Comparison of ENCODE assay signal across 20 mouse cellular contexts in the genomic region with DNA sequence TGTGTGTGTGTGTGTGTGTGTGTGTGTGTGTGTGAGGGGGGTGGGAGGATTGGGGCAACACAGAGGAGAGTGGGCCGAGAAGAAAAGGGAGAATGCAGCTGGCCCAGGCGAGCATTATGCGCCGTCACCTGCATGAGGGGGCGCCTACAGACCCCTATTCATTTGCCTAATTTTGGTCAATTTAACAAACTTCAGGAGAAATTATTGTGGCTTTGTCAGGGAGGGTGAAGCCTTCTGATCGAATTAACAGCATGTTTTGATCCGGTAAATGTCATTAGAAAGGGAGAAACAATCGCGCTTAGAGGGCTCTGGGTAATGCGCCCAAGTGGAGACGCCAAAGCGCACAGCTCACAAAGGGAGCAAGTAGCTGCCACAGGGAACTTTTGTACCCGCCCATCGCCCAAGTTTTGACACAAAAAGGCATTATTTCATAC. TPM values are rescaled to one million over a fixed set of nuclear protein-coding genes. Genes with fewer than 3 reads are reported as not detected.
DNase-seq lines count a peak whose midpoint lies in the region; ATAC-seq lines count a peak whose summit lies in the region.
"Had no signal": no experiment of that assay in that cellular context is flagged by ENCODE, and none has a peak within 500 bp of the region (broad histone marks: within the 10 kb centered on the region; RNA-seq: fewer than 3 reads in every experiment).

No protein-coding gene starts in this region.

- no peak for ATAC-seq in midbrain, embryonic 16.5 days
- ATAC-seq in forebrain, embryonic 13.5 days, result peak; percentile 78; the same call in 1 of the 2 replicates
- ATAC-seq in midbrain, embryonic 14.5 days (ENCODE audit: low FRiP score, low TSS enrichment), result peak; percentile 22; the same call in 1 of the 2 replicates
- no peak for ATAC-seq in heart, embryonic 11.5 days (replicated peaks; ENCODE audit: insufficient number of reproducible peaks, low FRiP score, low TSS enrichment)
- ATAC-seq: liver, postnatal 0 days had no signal

- WGBS in midbrain, embryonic 10.5 days, result 0% methylated on average over 13 of the region's 14 CpGs
- under 1% methylated on average over 14 of the region's 14 CpGs for WGBS in midbrain, embryonic 16.5 days
- WGBS in forebrain, embryonic 13.5 days, result under 1% methylated on average over 14 of the region's 14 CpGs
- under 1% methylated on average over 14 of the region's 14 CpGs for WGBS in midbrain, embryonic 14.5 days
- WGBS in heart, embryonic 11.5 days (ENCODE audit: insufficient replicate concordance), result 1% methylated on average over 14 of the region's 14 CpGs

- H3K4me3 ChIP-seq in midbrain, embryonic 10.5 days, result peak overlapping the region; percentile 47
- H3K4me3 ChIP-seq in midbrain, embryonic 16.5 days (ENCODE audit: low read depth, low read length), result no peak overlapping the region
- H3K4me3 ChIP-seq in forebrain, embryonic 13.5 days, result no peak overlapping the region; the same call in 1 of the 2 replicates
- no peak overlapping the region for H3K4me3 ChIP-seq in midbrain, embryonic 14.5 days (replicated peaks; ENCODE audit: low read depth, low read length)
- no peak overlapping the region for H3K4me3 ChIP-seq in heart, embryonic 11.5 days (ENCODE audit: low read depth, low read length)
- H3K4me3 ChIP-seq: limb, embryonic 15.5 days; stomach, embryonic 15.5 days had no signal

- no peak overlapping the region for H3K27ac ChIP-seq in midbrain, embryonic 10.5 days (replicated peaks)
- H3K27ac ChIP-seq in midbrain, embryonic 16.5 days (ENCODE audit: low read length), result no peak overlapping the region
- H3K27ac ChIP-seq in forebrain, embryonic 13.5 days, result no peak overlapping the region
- H3K27ac ChIP-seq in midbrain, embryonic 14.5 days (replicated peaks; ENCODE audit: low read depth, low read length), result no peak overlapping the region
- no peak overlapping the region for H3K27ac ChIP-seq in heart, embryonic 11.5 days (ENCODE audit: low read depth, low read length)
- H3K27ac ChIP-seq: heart, embryonic 15.5 days; limb, embryonic 15.5 days; stomach, embryonic 15.5 days had no signal

- no peaks in the 10 kb centered on the region for H3K9me3 ChIP-seq in midbrain, embryonic 10.5 days (replicated peaks)
- no peaks in the 10 kb centered on the region for H3K9me3 ChIP-seq in midbrain, embryonic 16.5 days (replicated peaks; ENCODE audit: control insufficient read depth, low read length, poor library complexity, severe bottlenecking)
- H3K9me3 ChIP-seq in forebrain, embryonic 13.5 days (replicated peaks), result no peaks in the 10 kb centered on the region
- H3K9me3 ChIP-seq in midbrain, embryonic 14.5 days (ENCODE audit: control insufficient read depth, low read length), result no peaks in the 10 kb centered on the region
- H3K9me3 ChIP-seq in heart, embryonic 11.5 days (replicated peaks; ENCODE audit: control insufficient read depth, low read length), result no peaks in the 10 kb centered on the region
- H3K9me3 ChIP-seq: heart, embryonic 15.5 days; limb, embryonic 15.5 days; stomach, embryonic 15.5 days had no signal

- no peak overlapping the region for H3K4me2 ChIP-seq in midbrain, embryonic 16.5 days (ENCODE audit: low read length)
- H3K4me2 ChIP-seq in forebrain, embryonic 13.5 days, result peak overlapping the region; percentile 62
- H3K4me2 ChIP-seq in midbrain, embryonic 14.5 days (ENCODE audit: low read length), result no peak overlapping the region
- H3K4me2 ChIP-seq in heart, embryonic 11.5 days, result no peak overlapping the region
- H3K4me2 ChIP-seq: stomach, embryonic 15.5 days had no signal

- H3K9ac ChIP-seq in midbrain, embryonic 16.5 days (ENCODE audit: low read depth, low read length), result no peak overlapping the region
- no peak overlapping the region for H3K9ac ChIP-seq in forebrain, embryonic 13.5 days
- no peak overlapping the region for H3K9ac ChIP-seq in midbrain, embryonic 14.5 days (replicated peaks; ENCODE audit: low read length)
- no peak overlapping the region for H3K9ac ChIP-seq in heart, embryonic 11.5 days (ENCODE audit: low read depth, low read length)
- H3K9ac ChIP-seq: heart, embryonic 15.5 days; limb, embryonic 15.5 days; liver, postnatal 0 days; stomach, embryonic 15.5 days had no signal

- H3K4me1 ChIP-seq in midbrain, embryonic 10.5 days, result peaks cover 69% of the 10 kb centered on the region
- H3K4me1 ChIP-seq in midbrain, embryonic 16.5 days (ENCODE audit: control insufficient read depth, insufficient read depth, low read length), result peaks cover 25% of the 10 kb centered on the region; the same call in 1 of the 2 replicates
- H3K4me1 ChIP-seq in forebrain, embryonic 13.5 days, result peaks cover 62% of the 10 kb centered on the region
- peaks cover 10% of the 10 kb centered on the region; the same call in 1 of the 2 replicates for H3K4me1 ChIP-seq in midbrain, embryonic 14.5 days (ENCODE audit: control insufficient read depth, insufficient read depth, low read length)
- peaks cover 3% of the 10 kb centered on the region for H3K4me1 ChIP-seq in heart, embryonic 11.5 days (ENCODE audit: control insufficient read depth, insufficient read depth, low read length)

- H3K27me3 ChIP-seq in midbrain, embryonic 10.5 days (ENCODE audit: low read depth, poor library complexity, severe bottlenecking), result peaks cover 99% of the 10 kb centered on the region
- peaks cover 73% of the 10 kb centered on the region for H3K27me3 ChIP-seq in midbrain, embryonic 16.5 days (ENCODE audit: control insufficient read depth, insufficient read depth, low read depth, low read length)
- H3K27me3 ChIP-seq in forebrain, embryonic 13.5 days, result peaks cover 95% of the 10 kb centered on the region
- peaks cover 81% of the 10 kb centered on the region for H3K27me3 ChIP-seq in midbrain, embryonic 14.5 days (ENCODE audit: control insufficient read depth, insufficient read depth, low read length)
- peaks cover 75% of the 10 kb centered on the region for H3K27me3 ChIP-seq in heart, embryonic 11.5 days (ENCODE audit: control insufficient read depth, insufficient read depth, low read length)

- peak; percentile 40 for DNase-seq in midbrain, embryonic 10.5 days (ENCODE audit: low spot score)
- peak; percentile 49 for DNase-seq in embryo, embryonic 11 days
- DNase-seq in midbrain, embryonic 14.5 days, result peak; percentile 44
- DNase-seq in adrenal gland, adult 8-10 months, result no peak
- DNase-seq: cerebellum, postnatal 10 days; kidney, adult 8-10 months; liver, postnatal 0 days; lung, postnatal 4 days; spleen, adult 18-20 months had no signal

- no peaks in the 10 kb centered on the region for H3K36me3 ChIP-seq in midbrain, embryonic 10.5 days
- H3K36me3 ChIP-seq in midbrain, embryonic 16.5 days (ENCODE audit: control insufficient read depth, insufficient read depth, low read length), result no peaks in the 10 kb centered on the region
- H3K36me3 ChIP-seq in forebrain, embryonic 13.5 days (ENCODE audit: poor library complexity, severe bottlenecking), result no peaks in the 10 kb centered on the region
- no peaks in the 10 kb centered on the region for H3K36me3 ChIP-seq in midbrain, embryonic 14.5 days (ENCODE audit: control insufficient read depth, insufficient read depth, low read length)
- no peaks in the 10 kb centered on the region for H3K36me3 ChIP-seq in heart, embryonic 11.5 days (ENCODE audit: control insufficient read depth, insufficient read depth, low read length)
- H3K36me3 ChIP-seq: heart, embryonic 15.5 days; limb, embryonic 15.5 days; stomach, embryonic 15.5 days had no signal

RNA-seq across cellular contexts. Expression of a gene that starts 0.6 kb away (rescaled TPM):
- polyA plus RNA-seq in midbrain, embryonic 10.5 days (2016; fragmentation: Nextera tagmentation; extraction: Ambion mirVana), result 32.2 and 64.1 TPM in 2 replicates
- polyA plus RNA-seq in midbrain, embryonic 16.5 days (2015; fragmentation: Nextera tagmentation; extraction: Ambion mirVana), result 2.8 and 3.2 TPM in 2 replicates
- 7.9 and 10.5 TPM in 2 replicates for polyA plus RNA-seq in forebrain, embryonic 13.5 days (2015; fragmentation: Nextera tagmentation; extraction: Ambion mirVana)
- polyA plus RNA-seq in midbrain, embryonic 14.5 days (2014; fragmentation: Nextera tagmentation; extraction: Ambion mirVana), result 9.6 and 10.2 TPM in 2 replicates
- total RNA-seq in adrenal gland, adult 8-10 months (2022), result under 1 TPM in 1 of 4 experiments, not detected in 3; 0.49 TPM
- not detected in 2 replicates for polyA plus RNA-seq in heart, embryonic 11.5 days (2014; fragmentation: Nextera tagmentation; extraction: Ambion mirVana)
- total RNA-seq: left cerebral cortex, adult 18-20 months; MEL; monocyte, adult 5-6 weeks; neutrophil, adult 5-6 weeks had no signal
- polyA plus RNA-seq: gonadal fat pad, adult 2 months; heart, embryonic 15.5 days; limb, embryonic 15.5 days; liver, postnatal 0 days had no signal

Comparison
In these comparisons a context has a peak if more than half of its experiments do, and no peak if none do; other contexts are left out.
1. ATAC-seq: peak in forebrain, embryonic 13.5 days (single experiment) and midbrain, embryonic 14.5 days (single experiment); none in midbrain, embryonic 16.5 days (single experiment) and heart, embryonic 11.5 days (single experiment).